ENCODE assay signal across 14 mouse cellular contexts in genomic region chr8:109407913-109408312, GRCm38 (mm10).
DNase-seq lines count a peak whose midpoint lies in the region; ATAC-seq and TF ChIP-seq lines count a peak whose summit lies in the region.
"Had no signal": no experiment of that assay in that cellular context is flagged by ENCODE, and none has a peak within 500 bp of the region (broad histone marks: within the 10 kb centered on the region; RNA-seq: fewer than 3 reads in every experiment).

No protein-coding gene starts in this region.

- H3K4me3 ChIP-seq in intestine, postnatal 0 days (ENCODE audit: low read depth, low read length), result no peak overlapping the region
- no peak overlapping the region for H3K4me3 ChIP-seq in intestine, embryonic 16.5 days (ENCODE audit: low read length)
- H3K4me3 ChIP-seq in midbrain, embryonic 14.5 days (replicated peaks; ENCODE audit: low read depth, low read length), result no peak overlapping the region
- no peak overlapping the region for H3K4me3 ChIP-seq in midbrain, embryonic 16.5 days (ENCODE audit: low read depth, low read length)
- H3K4me3 ChIP-seq in midbrain, postnatal 0 days (ENCODE audit: low read depth, low read length), result no peak overlapping the region
- H3K4me3 ChIP-seq: erythroblast, embryonic 14.5 days; hindbrain, embryonic 13.5 days had no signal

- WGBS in intestine, postnatal 0 days, result 63% methylated on average over 5 of the region's 5 CpGs
- WGBS in intestine, embryonic 16.5 days, result 61% methylated on average over 5 of the region's 5 CpGs
- 58% methylated on average over 5 of the region's 5 CpGs for WGBS in midbrain, embryonic 14.5 days
- WGBS in midbrain, embryonic 16.5 days, result 52% methylated on average over 5 of the region's 5 CpGs
- WGBS in midbrain, postnatal 0 days, result 52% methylated on average over 5 of the region's 5 CpGs

- no peaks in the 10 kb centered on the region for H3K9me3 ChIP-seq in intestine, postnatal 0 days (ENCODE audit: control insufficient read depth)
- no peaks in the 10 kb centered on the region for H3K9me3 ChIP-seq in intestine, embryonic 16.5 days (ENCODE audit: control insufficient read depth, low read length)
- H3K9me3 ChIP-seq in midbrain, embryonic 14.5 days (ENCODE audit: control insufficient read depth, low read length), result no peaks in the 10 kb centered on the region
- no peaks in the 10 kb centered on the region for H3K9me3 ChIP-seq in midbrain, embryonic 16.5 days (replicated peaks; ENCODE audit: control insufficient read depth, low read length, poor library complexity, severe bottlenecking)
- no peaks in the 10 kb centered on the region for H3K9me3 ChIP-seq in midbrain, postnatal 0 days (ENCODE audit: low read length)
- H3K9me3 ChIP-seq: hindbrain, embryonic 13.5 days had no signal

- peak; percentile 52 for TF ChIP-seq CTCF in intestine, postnatal 0 days (IDR thresholded peaks at IDR 0.05; ENCODE audit: low read depth)
- TF ChIP-seq CTCF in midbrain, postnatal 0 days (IDR thresholded peaks at IDR 0.05), result peak; percentile 59

- H3K4me2 ChIP-seq in intestine, postnatal 0 days (replicated peaks; ENCODE audit: low read depth), result no peak overlapping the region
- H3K4me2 ChIP-seq in intestine, embryonic 16.5 days (ENCODE audit: low read depth, low read length), result no peak overlapping the region
- no peak overlapping the region for H3K4me2 ChIP-seq in midbrain, embryonic 14.5 days (ENCODE audit: low read length)
- no peak overlapping the region for H3K4me2 ChIP-seq in midbrain, embryonic 16.5 days (ENCODE audit: low read length)
- H3K4me2 ChIP-seq in midbrain, postnatal 0 days (ENCODE audit: low read depth, low read length, poor library complexity, severe bottlenecking), result no peak overlapping the region
- H3K4me2 ChIP-seq: hindbrain, embryonic 13.5 days had no signal

- H3K36me3 ChIP-seq in intestine, postnatal 0 days (ENCODE audit: control insufficient read depth, insufficient read depth), result no peaks in the 10 kb centered on the region
- H3K36me3 ChIP-seq in intestine, embryonic 16.5 days (ENCODE audit: control insufficient read depth, insufficient read depth, low read length), result no peaks in the 10 kb centered on the region
- no peaks in the 10 kb centered on the region for H3K36me3 ChIP-seq in midbrain, embryonic 14.5 days (ENCODE audit: control insufficient read depth, insufficient read depth, low read length)
- no peaks in the 10 kb centered on the region for H3K36me3 ChIP-seq in midbrain, embryonic 16.5 days (ENCODE audit: control insufficient read depth, insufficient read depth, low read length)
- H3K36me3 ChIP-seq in midbrain, postnatal 0 days (ENCODE audit: insufficient read depth, low read length), result no peaks in the 10 kb centered on the region
- H3K36me3 ChIP-seq: hindbrain, embryonic 13.5 days had no signal

- no peak for ATAC-seq in intestine, postnatal 0 days
- no peak for ATAC-seq in intestine, embryonic 16.5 days
- no peak for ATAC-seq in midbrain, embryonic 14.5 days (ENCODE audit: low FRiP score, low TSS enrichment)
- no peak for ATAC-seq in midbrain, embryonic 16.5 days
- no peak for ATAC-seq in midbrain, postnatal 0 days (ENCODE audit: low FRiP score)

- no peak overlapping the region for H3K9ac ChIP-seq in intestine, postnatal 0 days (ENCODE audit: low read depth, low read length)
- H3K9ac ChIP-seq in intestine, embryonic 16.5 days (ENCODE audit: low read depth, low read length), result no peak overlapping the region
- H3K9ac ChIP-seq in midbrain, embryonic 14.5 days (replicated peaks; ENCODE audit: low read length), result no peak overlapping the region
- H3K9ac ChIP-seq in midbrain, embryonic 16.5 days (ENCODE audit: low read depth, low read length), result no peak overlapping the region
- no peak overlapping the region for H3K9ac ChIP-seq in midbrain, postnatal 0 days (replicated peaks; ENCODE audit: low read length, poor library complexity, severe bottlenecking)
- H3K9ac ChIP-seq: hindbrain, embryonic 13.5 days had no signal

- no peaks in the 10 kb centered on the region for H3K27me3 ChIP-seq in intestine, postnatal 0 days (replicated peaks; ENCODE audit: control insufficient read depth, insufficient read depth, low read length)
- no peaks in the 10 kb centered on the region for H3K27me3 ChIP-seq in intestine, embryonic 16.5 days (replicated peaks; ENCODE audit: control insufficient read depth, insufficient read depth, low read length)
- no peaks in the 10 kb centered on the region for H3K27me3 ChIP-seq in midbrain, embryonic 14.5 days (ENCODE audit: control insufficient read depth, insufficient read depth, low read length)
- no peaks in the 10 kb centered on the region for H3K27me3 ChIP-seq in midbrain, embryonic 16.5 days (ENCODE audit: control insufficient read depth, insufficient read depth, low read depth, low read length)
- H3K27me3 ChIP-seq in midbrain, postnatal 0 days (ENCODE audit: insufficient read depth, low read length), result no peaks in the 10 kb centered on the region
- H3K27me3 ChIP-seq: hindbrain, embryonic 13.5 days had no signal

- DNase-seq in midbrain, embryonic 14.5 days, result peak; percentile 43
- peak; percentile 22 for DNase-seq in NIH3T3 (ENCODE audit: low read depth)
- no peak for DNase-seq in midbrain, postnatal 0 days (ENCODE audit: low spot score)
- DNase-seq in urinary bladder, postnatal 4 days (ENCODE audit: low spot score in 2 of 2), result no peak
- DNase-seq: adrenal gland, adult 2 months; cerebellum, postnatal 36 days; layer of hippocampus, postnatal 36 days; retina, postnatal 1 day; thymus, postnatal 36 days had no signal

- no peaks in the 10 kb centered on the region for H3K4me1 ChIP-seq in intestine, postnatal 0 days (replicated peaks; ENCODE audit: control insufficient read depth, insufficient read depth, low read length)
- H3K4me1 ChIP-seq in intestine, embryonic 16.5 days (ENCODE audit: control insufficient read depth, insufficient read depth, low read length), result no peaks in the 10 kb centered on the region
- no peaks in the 10 kb centered on the region for H3K4me1 ChIP-seq in midbrain, embryonic 14.5 days (ENCODE audit: control insufficient read depth, insufficient read depth, low read length)
- no peaks in the 10 kb centered on the region; the same call in 1 of the 2 replicates for H3K4me1 ChIP-seq in midbrain, embryonic 16.5 days (ENCODE audit: control insufficient read depth, insufficient read depth, low read length)
- no peaks in the 10 kb centered on the region for H3K4me1 ChIP-seq in midbrain, postnatal 0 days (ENCODE audit: insufficient read depth, low read length)

- H3K27ac ChIP-seq in intestine, postnatal 0 days (ENCODE audit: low read depth, low read length), result no peak overlapping the region
- no peak overlapping the region for H3K27ac ChIP-seq in intestine, embryonic 16.5 days (ENCODE audit: low read length)
- H3K27ac ChIP-seq in midbrain, embryonic 14.5 days (replicated peaks; ENCODE audit: low read depth, low read length), result no peak overlapping the region
- H3K27ac ChIP-seq in midbrain, embryonic 16.5 days (ENCODE audit: low read length), result no peak overlapping the region
- no peak overlapping the region for H3K27ac ChIP-seq in midbrain, postnatal 0 days (ENCODE audit: low read depth, low read length)
- H3K27ac ChIP-seq: hindbrain, embryonic 13.5 days had no signal

Comparison
In these comparisons a context has a peak if more than half of its experiments do, and no peak if none do; other contexts are left out.
1. DNase-seq: peak in midbrain, embryonic 14.5 days (single experiment) and NIH3T3 (single experiment); none in midbrain, postnatal 0 days (single experiment) and urinary bladder, postnatal 4 days (0 of 2).